Mouse (Mus musculus) ES-Bruce4 (cell line): ENCODE results near the gene Sprn. TPM values are rescaled to one million over a fixed set of nuclear protein-coding genes. Genes with fewer than 3 reads are reported as not detected.

Experiments used
- H3K27ac ChIP-seq: 2 replicates; pipeline ENCODE4 v1.5.1; 2012; ENCODE audit warnings: low read length, inconsistent platforms; ENCODE audit not compliant: insufficient read depth
- H3K27me3 ChIP-seq: 2 replicates; pipeline ENCODE4 v1.6.1; 2012; ENCODE audit warnings: mild to moderate bottlenecking, low read length, inconsistent platforms; ENCODE audit not compliant: control insufficient read depth, poor library complexity, insufficient read depth, severe bottlenecking
- H3K36me3 ChIP-seq: 2 replicates; pipeline ENCODE4 v1.6.1; 2012; ENCODE audit warnings: inconsistent platforms, mild to moderate bottlenecking, low read length, moderate library complexity; ENCODE audit not compliant: control insufficient read depth, poor library complexity, insufficient read depth, severe bottlenecking
- H3K4me1 ChIP-seq: one replicate; pipeline ENCODE4 v1.8.1; 2011; ENCODE audit warnings: low read length; ENCODE audit not compliant: control insufficient read depth, insufficient read depth
- H3K4me3 ChIP-seq: 2 replicates; pipeline ENCODE4 v1.5.1; 2011; ENCODE audit warnings: low read depth, mild to moderate bottlenecking, low read length
- H3K9ac ChIP-seq: 2 replicates; pipeline ENCODE4 v1.6.1; 2012; ENCODE audit warnings: low read depth, mild to moderate bottlenecking, inconsistent platforms; ENCODE audit not compliant: poor library complexity, severe bottlenecking
- H3K9me3 ChIP-seq: replicated peaks from 2 replicates; pipeline ENCODE4 v1.6.1; 2012; ENCODE audit warnings: mild to moderate bottlenecking, low read length, inconsistent platforms; ENCODE audit not compliant: control insufficient read depth, poor library complexity, insufficient read depth, severe bottlenecking
- CTCF ChIP-seq: IDR thresholded peaks from one replicate; pipeline ENCODE4 v1.8.1; 2011; ENCODE audit warnings: low read depth, low read length
- EP300 ChIP-seq: IDR thresholded peaks from 2 replicates; pipeline ENCODE4 v1.6.1; 2011; ENCODE audit warnings: low read depth, low read length; ENCODE audit not compliant: insufficient read depth
- POLR2A ChIP-seq: IDR thresholded peaks from one replicate; pipeline ENCODE4 v1.8.1; 2011; ENCODE audit warnings: low read length; ENCODE audit not compliant: insufficient read depth
- polyA plus RNA-seq: library from polyadenylated mRNA; stranded (reverse); fragments of >200 nt; gene quantifications from 2 replicates; pipeline ENCODE4 v1.2.4, GENCODE M21; 2011; ENCODE audit warnings: low read depth; ENCODE audit not compliant: missing spikeins, insufficient read depth, insufficient read length

The Sprn gene
- polyA plus RNA-seq, 1 experiment = 0.24 TPM

DNA sequence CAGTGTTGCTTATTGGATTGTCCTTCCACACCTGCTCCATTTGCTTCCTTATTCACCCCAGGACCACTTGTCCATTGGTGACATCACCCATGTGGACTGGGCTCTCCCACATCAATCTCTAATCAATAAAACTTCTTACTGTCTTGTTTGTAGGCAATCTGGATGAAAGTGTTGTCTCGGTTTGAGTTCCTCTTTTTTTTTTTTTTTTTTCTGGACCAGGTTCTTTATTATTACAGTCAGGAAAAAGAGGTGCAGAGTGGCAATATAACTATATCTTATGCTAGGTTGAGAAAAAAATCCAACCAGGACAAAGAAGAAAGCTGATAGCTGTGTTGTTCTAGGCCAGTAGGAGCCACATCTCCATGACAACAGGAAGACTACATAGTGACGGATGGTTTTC is 26.0 kb upstream of the Sprn start:
- no peaks in the 10 kb centered on the region for H3K9me3 ChIP-seq
- H3K4me3 ChIP-seq = no peak overlapping the region
- H3K36me3 ChIP-seq = no peaks in the 10 kb centered on the region
- H3K9ac ChIP-seq = no peak overlapping the region
- H3K4me1 ChIP-seq = no peaks in the 10 kb centered on the region
- H3K27me3 ChIP-seq = no peaks in the 10 kb centered on the region
- TF ChIP-seq EP300 (no peak), CTCF (no peak), POLR2A (no peak)
- no peak overlapping the region for H3K27ac ChIP-seq

DNA sequence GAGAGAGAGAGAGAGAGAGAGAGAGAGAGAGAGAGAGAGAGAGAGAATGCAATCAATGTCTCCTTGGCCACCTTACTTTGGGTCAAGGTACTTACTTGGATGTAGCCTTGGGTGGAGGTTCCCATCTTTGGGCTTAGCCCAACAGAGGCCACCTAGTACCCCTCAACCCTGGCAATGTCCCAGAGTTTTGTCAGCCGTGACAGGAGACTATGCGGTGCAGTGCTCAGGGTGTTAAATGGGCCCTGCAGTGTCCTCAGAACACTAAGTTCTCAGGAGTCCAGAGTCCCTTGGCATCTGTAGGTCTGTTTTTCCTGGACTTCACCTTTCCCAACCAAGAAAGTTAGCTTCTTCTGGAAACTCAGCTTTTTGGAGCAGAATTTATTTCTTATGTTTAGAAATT is 24.5 kb upstream of the Sprn start:
- TF ChIP-seq CTCF (no peak), POLR2A (no peak), EP300 (no peak)
- Histone ChIP-seq H3K9ac (no peak overlapping the region), H3K27ac (no peak overlapping the region), H3K4me1 (no peaks in the 10 kb centered on the region), H3K27me3 (no peaks in the 10 kb centered on the region), H3K4me3 (no peak overlapping the region), H3K36me3 (no peaks in the 10 kb centered on the region), H3K9me3 (no peaks in the 10 kb centered on the region)

DNA sequence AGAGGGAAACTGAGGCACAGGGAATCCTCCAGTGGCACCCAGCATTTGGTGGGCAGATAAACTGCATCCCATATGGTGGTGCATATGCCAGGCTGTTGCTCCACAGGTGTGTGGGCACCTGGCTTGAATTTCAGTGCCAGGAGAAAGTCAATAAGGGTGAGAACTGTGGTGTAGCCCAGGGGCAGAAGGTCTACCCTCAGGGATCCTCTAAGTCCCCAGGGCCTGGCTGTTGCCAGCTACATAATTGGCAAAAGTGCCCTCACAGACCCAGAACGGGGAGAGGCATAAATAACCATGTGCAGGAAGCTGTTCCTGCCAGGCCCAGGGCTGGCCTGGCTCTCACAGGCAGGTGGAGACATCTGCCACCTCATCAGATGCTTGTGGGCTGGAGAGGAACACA is 18.3 kb upstream of the Sprn start, which contains the start of gene Olfr523:
Olfr523 (plus strand) TSS at position 282 of the 400 bp plus-strand sequence.
- no peak within 1 kb of the TSS for H3K27ac ChIP-seq
- no peaks in the 10 kb centered on the region for H3K36me3 ChIP-seq
- H3K4me1 ChIP-seq = no peaks in the 10 kb centered on the region
- TF ChIP-seq EP300 (no peak), POLR2A (no peak), CTCF (no peak)
- no peaks in the 10 kb centered on the region for H3K9me3 ChIP-seq
- no peaks in the 10 kb centered on the region for H3K27me3 ChIP-seq
- no peak within 1 kb of the TSS for H3K9ac ChIP-seq
- H3K4me3 ChIP-seq = no peak within 1 kb of the TSS

DNA sequence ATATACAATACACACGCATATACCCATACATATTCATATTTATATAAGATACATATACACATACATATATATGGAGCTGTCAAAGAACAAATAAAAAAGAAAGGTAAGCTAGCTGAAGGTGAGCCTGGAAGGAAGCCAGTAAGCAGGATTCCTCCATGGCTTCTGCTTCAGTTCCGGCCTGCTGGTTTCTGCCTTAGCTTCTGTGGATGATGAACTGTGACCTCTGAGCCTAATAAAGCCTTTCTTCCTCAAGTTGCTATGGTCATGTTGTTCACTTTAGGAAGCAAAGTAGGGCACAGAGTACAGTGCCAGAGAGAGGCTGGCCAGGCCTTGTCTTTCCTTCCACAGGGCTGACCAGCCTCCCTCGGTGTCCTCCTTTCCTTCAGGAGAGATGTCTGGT is 16.2 kb upstream of the Sprn start:
- no peak overlapping the region for H3K9ac ChIP-seq
- no peaks in the 10 kb centered on the region for H3K9me3 ChIP-seq
- no peak overlapping the region for H3K4me3 ChIP-seq
- TF ChIP-seq EP300 (no peak), CTCF (no peak), POLR2A (no peak)
- H3K36me3 ChIP-seq = no peaks in the 10 kb centered on the region
- H3K27ac ChIP-seq = no peak overlapping the region
- no peaks in the 10 kb centered on the region for H3K4me1 ChIP-seq
- H3K27me3 ChIP-seq = no peaks in the 10 kb centered on the region

DNA sequence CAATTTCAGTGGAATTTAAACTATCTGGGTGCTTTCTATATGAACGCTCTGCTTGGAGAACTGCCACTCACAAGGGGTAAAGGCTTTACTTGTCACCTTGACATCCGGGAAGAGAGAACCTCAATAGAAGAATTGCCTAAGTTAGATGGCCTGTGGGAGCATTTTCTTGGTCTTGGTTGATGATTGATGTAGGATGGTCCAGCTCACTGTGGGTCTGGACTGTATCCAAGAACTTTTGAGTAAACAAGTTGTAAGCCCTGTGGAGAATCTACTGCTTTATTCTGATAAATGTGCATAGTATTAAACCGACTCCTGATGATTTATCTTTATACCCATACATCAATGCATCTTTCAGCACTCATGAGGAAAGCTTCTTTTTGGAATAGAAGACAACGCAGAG is 14.7 kb upstream of the Sprn start:
- Histone ChIP-seq H3K4me1 (no peaks in the 10 kb centered on the region), H3K9me3 (no peaks in the 10 kb centered on the region), H3K36me3 (no peaks in the 10 kb centered on the region), H3K4me3 (no peak overlapping the region), H3K27me3 (no peaks in the 10 kb centered on the region), H3K9ac (no peak overlapping the region), H3K27ac (no peak overlapping the region)
- TF ChIP-seq POLR2A (no peak), EP300 (no peak), CTCF (no peak)

DNA sequence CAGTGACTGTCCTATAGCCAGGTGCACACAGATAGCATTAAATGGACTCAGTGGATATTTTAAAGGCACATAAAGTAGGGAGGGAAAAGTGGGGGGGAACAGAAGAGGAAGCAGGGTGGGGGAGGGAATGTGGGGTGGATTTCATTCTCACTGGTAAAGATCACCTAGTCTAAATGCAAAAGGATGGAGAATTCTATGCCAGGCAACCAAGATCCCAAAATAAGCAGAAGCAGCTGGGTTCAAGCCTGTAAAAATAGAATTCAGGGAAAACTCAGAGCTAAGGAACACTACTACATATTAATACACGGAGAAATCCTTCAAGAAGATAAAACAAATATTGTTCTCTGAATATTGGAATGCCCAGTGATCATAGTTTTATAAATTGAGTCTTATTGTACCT is 13.3 kb upstream of the Sprn start:
- Histone ChIP-seq H3K4me3 (no peak overlapping the region), H3K4me1 (no peaks in the 10 kb centered on the region), H3K9ac (no peak overlapping the region), H3K9me3 (no peaks in the 10 kb centered on the region), H3K27ac (no peak overlapping the region), H3K27me3 (no peaks in the 10 kb centered on the region), H3K36me3 (no peaks in the 10 kb centered on the region)
- TF ChIP-seq POLR2A = no peak
